8 mouse cellular contexts compared by ENCODE assay signal in genomic region chr2:9878564-9879081, GRCm38 (mm10). TPM values are rescaled to one million over a fixed set of nuclear protein-coding genes. Genes with fewer than 3 reads are reported as not detected.
A peak's percentile ranks its signal among the peaks of the same experiment; 100 is the strongest.
DNase-seq lines count a peak whose midpoint lies in the region; ATAC-seq and TF ChIP-seq lines count a peak whose summit lies in the region.

No protein-coding gene starts in this region.

- peaks cover 36% of the 10 kb centered on the region for H3K4me1 ChIP-seq in forebrain, embryonic 16.5 days (replicated peaks; ENCODE audit: control insufficient read depth, insufficient read depth, low read length)
- peaks cover 37% of the 10 kb centered on the region for H3K4me1 ChIP-seq in intestine, embryonic 16.5 days (ENCODE audit: control insufficient read depth, insufficient read depth, low read length)
- H3K4me1 ChIP-seq in lung, adult 2 months (ENCODE audit: control insufficient read depth, insufficient read depth, low read length) = no peaks in the 10 kb centered on the region
- H3K4me1 ChIP-seq in neural tube, embryonic 15.5 days = peaks cover 47% of the 10 kb centered on the region

- in situ Hi-C loops in Patski (cut with MboI; ENCODE audit: low pct_unique_long_range_greater_than_20kb) = loop anchor here (5.0 kb wide), 1 partner anchor 411 kb away; no protein-coding TSS in a partner anchor

- whole genome bisulfite sequencing in forebrain, embryonic 16.5 days = 0% methylated on average over 32 of the region's 33 CpGs
- WGBS in intestine, embryonic 16.5 days = under 1% methylated on average over 32 of the region's 33 CpGs
- WGBS in lung, adult 2 months = 1% methylated on average over 33 of the region's 33 CpGs
- 0% methylated on average over 28 of the region's 33 CpGs for WGBS in neural tube, embryonic 15.5 days

- peak overlapping the region; percentile 61 for H3K4me2 ChIP-seq in forebrain, embryonic 16.5 days (ENCODE audit: low read length)
- H3K4me2 ChIP-seq in intestine, embryonic 16.5 days (ENCODE audit: low read depth, low read length) = peak overlapping the region; percentile 97
- H3K4me2 ChIP-seq in neural tube, embryonic 15.5 days = peak overlapping the region; percentile 66

- POLR2A ChIA-PET in Patski (lab: Charles Lee) = no interaction called here

- peak overlapping the region; percentile 38 for H3K4me3 ChIP-seq in forebrain, embryonic 16.5 days (replicated peaks; ENCODE audit: low read length)
- H3K4me3 ChIP-seq in intestine, embryonic 16.5 days (ENCODE audit: low read length) = peak overlapping the region; percentile 54
- H3K4me3 ChIP-seq in lung, adult 2 months (replicated peaks; ENCODE audit: extremely low read depth, low read depth, low read length) = peak overlapping the region; percentile 84
- peak overlapping the region; percentile 34 for H3K4me3 ChIP-seq in neural tube, embryonic 15.5 days (replicated peaks)

- no peak for TF ChIP-seq CTCF in Patski (IDR thresholded peaks at IDR 0.05)
- TF ChIP-seq CTCF in lung, adult 2 months (IDR thresholded peaks at IDR 0.05; ENCODE audit: insufficient read depth, low read length) = no peak

- CTCF ChIA-PET in Patski (lab: Charles Lee) = interaction anchor here (1.1 to 3.0 kb wide), 4 partner anchors 132 to 1131 kb away, joined by 3 to 22 read pairs (median 4); no protein-coding TSS in a partner anchor

- ATAC-seq in Patski = peak; percentile 36
- ATAC-seq in forebrain, embryonic 16.5 days = no peak
- no peak for ATAC-seq in intestine, embryonic 16.5 days
- no peak for ATAC-seq in neural tube, embryonic 15.5 days (ENCODE audit: low FRiP score)
- no peak for ATAC-seq in cerebellum, adult (ENCODE audit: insufficient number of reproducible peaks, low FRiP score, low TSS enrichment)

- H3K27me3 ChIP-seq in Patski = no peaks in the 10 kb centered on the region
- peaks cover 56% of the 10 kb centered on the region for H3K27me3 ChIP-seq in forebrain, embryonic 16.5 days (replicated peaks; ENCODE audit: control insufficient read depth, insufficient read depth, low read length)
- peaks cover 74% of the 10 kb centered on the region for H3K27me3 ChIP-seq in intestine, embryonic 16.5 days (replicated peaks; ENCODE audit: control insufficient read depth, insufficient read depth, low read length)
- peaks cover 74% of the 10 kb centered on the region for H3K27me3 ChIP-seq in neural tube, embryonic 15.5 days (replicated peaks)

- H3K9me3 ChIP-seq in forebrain, embryonic 16.5 days (ENCODE audit: control insufficient read depth, low read length) = no peaks in the 10 kb centered on the region
- H3K9me3 ChIP-seq in intestine, embryonic 16.5 days (ENCODE audit: control insufficient read depth, low read length) = no peaks in the 10 kb centered on the region
- H3K9me3 ChIP-seq in neural tube, embryonic 15.5 days (replicated peaks) = no peaks in the 10 kb centered on the region

- no peak overlapping the region for H3K9ac ChIP-seq in forebrain, embryonic 16.5 days (replicated peaks; ENCODE audit: low read depth, low read length)
- H3K9ac ChIP-seq in intestine, embryonic 16.5 days (ENCODE audit: low read depth, low read length) = peak overlapping the region; percentile 55; the same call in 1 of the 2 replicates
- H3K9ac ChIP-seq in neural tube, embryonic 15.5 days (replicated peaks) = 0 out of 2 replicates have a peak overlapping the region, but pooled peaks have one; percentile 3

- intact Hi-C loops in left cerebral cortex, postnatal 36 days (cut with DNase I) = no loop called here

- DNase-seq in A20 (ENCODE audit: low read depth, low spot score) (peak; percentile 60), Patski (ENCODE audit: low read depth, low spot score) (peak; percentile 10)
- peak; percentile 55 for DNase-seq in lung, adult 2 months
- no peak for DNase-seq in left cerebral cortex, postnatal 36 days (ENCODE audit: low spot score in 2 of 2)

- peak; percentile 62; the same call in 1 of the 2 replicates for TF ChIP-seq POLR2A in lung, adult 2 months (IDR thresholded peaks at IDR 0.05; ENCODE audit: borderline replicate concordance, extremely low read depth, low read depth, low read length)

- H3K27ac ChIP-seq in forebrain, embryonic 16.5 days (ENCODE audit: low read length) = no peak overlapping the region
- no peak overlapping the region for H3K27ac ChIP-seq in intestine, embryonic 16.5 days (ENCODE audit: low read length)
- H3K27ac ChIP-seq in neural tube, embryonic 15.5 days (replicated peaks) = no peak overlapping the region

- H3K36me3 ChIP-seq in forebrain, embryonic 16.5 days (ENCODE audit: control insufficient read depth, insufficient read depth) = no peaks in the 10 kb centered on the region
- H3K36me3 ChIP-seq in intestine, embryonic 16.5 days (ENCODE audit: control insufficient read depth, insufficient read depth, low read length) = no peaks in the 10 kb centered on the region
- H3K36me3 ChIP-seq in neural tube, embryonic 15.5 days = no peaks in the 10 kb centered on the region

RNA-seq across cellular contexts. Expression of gene 4930412O13Rik, which starts 2.4 kb away (rescaled TPM):
- not detected for polyA plus RNA-seq in Patski (2021)
- polyA plus RNA-seq in forebrain, embryonic 16.5 days (2015; fragmentation: Nextera tagmentation; extraction: Ambion mirVana) = not detected in 2 replicates
- not detected in 2 replicates for polyA plus RNA-seq in intestine, embryonic 16.5 days (2015; fragmentation: Nextera tagmentation; extraction: Ambion mirVana)
- polyA plus RNA-seq in lung, adult 2 months (2012; rRNA removed) = not detected in 2 replicates
- polyA plus RNA-seq in neural tube, embryonic 15.5 days (2015; fragmentation: Nextera tagmentation; extraction: Ambion mirVana) = 0.23 TPM in 1 of 2 replicates, not detected in the other
- total RNA-seq in left cerebral cortex, postnatal 36 days (2021) = not detected

RNA-seq across cellular contexts. Expression of gene 9230102O04Rik, which starts 10.7 kb away (rescaled TPM):
- polyA plus RNA-seq in Patski (2021) = not detected
- not detected in 2 replicates for polyA plus RNA-seq in forebrain, embryonic 16.5 days (2015; fragmentation: Nextera tagmentation; extraction: Ambion mirVana)
- polyA plus RNA-seq in intestine, embryonic 16.5 days (2015; fragmentation: Nextera tagmentation; extraction: Ambion mirVana) = not detected in 2 replicates
- not detected in 2 replicates for polyA plus RNA-seq in lung, adult 2 months (2012; rRNA removed)
- 0.49 TPM in 1 of 2 replicates, not detected in the other for polyA plus RNA-seq in neural tube, embryonic 15.5 days (2015; fragmentation: Nextera tagmentation; extraction: Ambion mirVana)
- not detected for total RNA-seq in left cerebral cortex, postnatal 36 days (2021)

RNA-seq across cellular contexts. Expression of gene Gata3, which starts 11.2 kb away (rescaled TPM):
- polyA plus RNA-seq in Patski (2021) = 0.83 TPM
- polyA plus RNA-seq in forebrain, embryonic 16.5 days (2015; fragmentation: Nextera tagmentation; extraction: Ambion mirVana) = 0.42 and 2.2 TPM in 2 replicates
- 2.0 and 2.1 TPM in 2 replicates for polyA plus RNA-seq in intestine, embryonic 16.5 days (2015; fragmentation: Nextera tagmentation; extraction: Ambion mirVana)
- polyA plus RNA-seq in lung, adult 2 months (2012; rRNA removed) = 12.3 and 13.9 TPM in 2 replicates
- polyA plus RNA-seq in neural tube, embryonic 15.5 days (2015; fragmentation: Nextera tagmentation; extraction: Ambion mirVana) = 15.6 and 16.0 TPM in 2 replicates
- total RNA-seq in left cerebral cortex, postnatal 36 days (2021) = not detected

Comparison
In these comparisons a context has a peak if more than half of its experiments do, and no peak if none do; other contexts are left out.
1. DNase-seq: peak in A20 (single experiment), Patski (single experiment) and lung, adult 2 months (single experiment); none in left cerebral cortex, postnatal 36 days (0 of 2).
2. H3K4me3 ChIP-seq: peak in every context shown above with its lines; median percentile 84 in lung, adult 2 months; 54 in intestine, embryonic 16.5 days; 38 in forebrain, embryonic 16.5 days; 34 in neural tube, embryonic 15.5 days.
3. Peak in every context shown above with its lines, with median percentiles within 50 percentile points of each other: H3K4me2 ChIP-seq.